Mouse (Mus musculus) heart, adult 11 months (tissue): ENCODE results near the gene Npcd.

Experiments used
- DNase-seq: peaks from one replicate; pipeline ENCODE4 v3.0.0; 2022

Gene Npcd

GRCm38 (mm10) chr15:79740739-79741138, 93.3 kb downstream of the Npcd start:
- DNase-seq: no peak
